Mouse (Mus musculus) left cerebral cortex, adult 2 months (tissue): ENCODE results near the gene Fcamr. TPM values are rescaled to one million over a fixed set of nuclear protein-coding genes. Genes with fewer than 3 reads are reported as not detected.

ENCODE experiments used
- DNase-seq, 2 experiments: peaks; one replicate each; pipeline ENCODE4 v3.0.0; 2021 to 2022; ENCODE audit warnings: low spot score in 2 of 2, mixed read lengths in 1 of 2; ENCODE audit errors: extremely low spot score in 1 of 2
- H3K27ac ChIP-seq: fragments of 200-600 bp; 2 replicates; pipeline ENCODE4 v1.8.1; 2022
- H3K4me3 ChIP-seq: fragments of 200-600 bp; 2 replicates; pipeline ENCODE4 v1.8.1; 2022
- CTCF ChIP-seq: fragments of 200-600 bp; IDR thresholded peaks from 2 replicates; pipeline ENCODE4 v1.8.1; 2022; ENCODE audit warnings: antibody characterized with exemption, mild to moderate bottlenecking, moderate library complexity
- intact Hi-C: fragments of 180-260 bp; cut with DNase I; formaldehyde crosslinking; loops from one replicate; pipeline ENCODE4 v1.15.1; 2025
- total RNA-seq, 2 experiments: library from RNA; stranded (reverse); gene quantifications; 2 replicates each; pipeline ENCODE4 v1.2.3; 2021

Fcamr gene
- total RNA-seq, 2 experiments from 2014 or later = not detected

- H3K27ac ChIP-seq = no peak overlapping the region
- intact Hi-C loops = no loop called here
- TF ChIP-seq CTCF = no peak
- H3K4me3 ChIP-seq = no peak overlapping the region
- DNase-seq = no peak
Observed at GRCm38 (mm10) chr1:130835161-130835936, 34.6 kb downstream of the Fcamr start.

DNA sequence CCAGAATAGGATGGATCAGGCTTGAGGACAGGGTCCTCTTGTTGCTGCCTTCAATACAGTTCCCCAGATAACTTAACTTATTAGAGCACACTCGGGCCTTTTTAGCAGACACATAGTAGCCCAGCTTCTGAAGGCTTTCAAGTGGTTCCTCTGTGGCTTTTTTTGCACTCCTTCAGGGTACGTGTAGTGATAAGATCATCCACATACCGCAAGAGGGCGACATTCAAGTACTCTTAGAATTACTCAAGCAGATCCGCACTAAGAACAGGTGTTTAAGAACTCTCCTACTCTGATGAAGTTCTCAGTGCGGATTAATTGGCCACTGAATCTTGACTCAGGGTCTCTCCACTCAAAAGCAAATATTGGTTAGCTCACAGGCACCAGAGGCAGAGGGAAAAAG lies 37.6 kb downstream of the Fcamr start:
- Histone ChIP-seq H3K27ac (no peak overlapping the region), H3K4me3 (no peak overlapping the region)
- intact Hi-C loops = no loop called here
- TF ChIP-seq CTCF = peak; percentile 39
- DNase-seq = no peak

GRCm38 (mm10) chr1:130840599-130841379 lies 40.1 kb downstream of the Fcamr start:
- intact Hi-C loops = no loop called here
- H3K27ac ChIP-seq = no peak overlapping the region
- DNase-seq = no peak
- H3K4me3 ChIP-seq = no peak overlapping the region
- TF ChIP-seq CTCF = no peak

GRCm38 (mm10) chr1:130841621-130842020 lies 40.9 kb downstream of the Fcamr start:
- TF ChIP-seq CTCF = no peak
- Histone ChIP-seq H3K27ac (no peak overlapping the region), H3K4me3 (no peak overlapping the region)
- no peak for DNase-seq
- intact Hi-C loops = no loop called here

DNA sequence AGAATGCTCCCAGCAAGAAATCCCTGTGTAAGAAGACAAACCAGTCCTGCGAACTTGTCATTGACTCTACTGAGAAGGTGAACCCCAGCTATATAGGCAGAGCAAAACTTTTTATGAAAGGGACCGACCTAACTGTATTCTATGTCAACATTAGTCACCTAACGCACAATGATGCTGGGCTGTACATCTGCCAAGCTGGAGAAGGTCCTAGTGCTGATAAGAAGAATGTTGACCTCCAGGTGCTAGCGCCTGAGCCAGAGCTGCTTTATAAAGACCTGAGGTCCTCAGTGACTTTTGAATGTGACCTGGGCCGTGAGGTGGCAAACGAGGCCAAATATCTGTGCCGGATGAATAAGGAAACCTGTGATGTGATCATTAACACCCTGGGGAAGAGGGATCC lies 43.8 kb downstream of the Fcamr start:
- no peak for DNase-seq
- no peak for TF ChIP-seq CTCF
- intact Hi-C loops = no loop called here
- Histone ChIP-seq H3K4me3 (no peak overlapping the region), H3K27ac (no peak overlapping the region)

DNA sequence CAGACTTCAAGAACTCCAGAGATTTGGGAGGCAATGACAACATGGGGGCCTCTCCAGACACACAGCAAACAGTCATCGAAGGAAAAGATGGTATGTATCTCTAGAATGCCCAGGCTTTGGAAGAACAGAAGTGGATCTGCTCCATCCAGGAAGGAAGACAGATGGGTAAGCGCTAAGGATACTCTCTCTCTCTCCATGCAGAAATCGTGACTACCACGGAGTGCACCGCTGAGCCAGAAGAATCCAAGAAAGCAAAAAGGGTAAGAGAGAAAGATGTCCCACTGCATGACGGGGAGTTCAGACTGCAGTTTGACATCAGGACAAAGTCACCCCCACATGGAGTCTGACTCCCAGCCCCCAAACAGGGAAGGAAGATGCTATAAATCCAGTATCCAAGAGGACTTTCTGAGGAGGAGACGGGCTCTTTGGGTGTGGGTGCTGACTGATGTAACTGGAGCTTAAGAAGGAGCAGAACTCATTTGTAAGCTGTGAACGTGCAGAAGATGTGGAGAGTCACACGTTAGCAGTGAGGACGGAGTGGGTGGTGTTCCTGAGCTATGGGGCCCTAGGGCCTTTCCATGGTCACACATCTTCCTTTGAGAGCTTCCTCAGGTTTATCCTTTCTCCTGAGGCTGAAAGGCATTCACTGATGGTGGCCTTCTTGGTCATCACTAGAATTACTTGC lies 49.0 kb downstream of the Fcamr start:
- no peak for TF ChIP-seq CTCF
- no peak overlapping the region for H3K4me3 ChIP-seq
- H3K27ac ChIP-seq = peak overlapping the region; percentile 34; the same call in 1 of the 2 replicates
- DNase-seq = no peak
- intact Hi-C loops = no loop called here

DNA sequence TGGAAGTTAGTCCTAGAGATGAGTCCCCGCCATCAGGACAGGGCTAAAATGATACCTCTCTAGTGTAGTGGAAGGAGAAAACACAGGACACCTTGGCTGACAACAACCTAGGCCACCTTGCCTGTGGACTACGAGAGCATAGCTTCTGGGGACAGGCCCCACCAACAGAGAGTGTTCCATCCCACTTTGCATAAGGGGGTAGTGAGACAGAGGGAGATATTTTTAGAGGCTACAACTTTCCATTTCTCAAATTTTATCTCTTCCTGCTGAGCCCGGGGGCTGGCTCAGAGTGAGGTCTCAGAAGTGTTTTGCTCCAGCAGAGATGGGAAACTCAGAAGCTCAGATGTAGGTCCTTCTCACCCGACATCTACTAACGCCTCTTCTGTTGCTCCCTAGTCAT lies 49.7 kb downstream of the Fcamr start:
- DNase-seq = no peak
- Histone ChIP-seq H3K27ac (no peak overlapping the region; the same call in 1 of the 2 replicates), H3K4me3 (no peak overlapping the region)
- intact Hi-C loops = no loop called here
- no peak for TF ChIP-seq CTCF

GRCm38 (mm10) chr1:130854819-130855218 lies 54.1 kb downstream of the Fcamr start:
- no peak for TF ChIP-seq CTCF
- DNase-seq = no peak
- Histone ChIP-seq H3K27ac (no peak overlapping the region), H3K4me3 (no peak overlapping the region)
- intact Hi-C loops = no loop called here

DNA sequence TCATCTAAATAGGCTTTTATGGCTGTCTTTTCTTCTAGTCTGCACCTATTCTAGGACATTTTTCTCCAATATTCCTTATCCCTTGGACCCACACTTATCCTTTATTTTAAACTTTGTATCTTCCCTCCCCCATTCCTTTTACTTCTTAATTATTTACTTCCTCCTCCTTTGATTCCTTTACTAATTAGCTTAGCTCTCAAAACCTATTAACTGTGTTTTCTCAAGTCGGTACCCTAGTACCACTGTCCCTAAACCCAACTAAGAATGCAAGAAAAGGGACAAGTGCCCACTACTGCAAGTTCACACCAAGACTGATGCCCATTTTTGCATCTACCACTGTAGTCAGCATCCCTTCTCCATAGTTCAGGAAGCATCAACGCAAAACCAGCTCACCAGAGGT lies 55.0 kb downstream of the Fcamr start:
- no peak for DNase-seq
- TF ChIP-seq CTCF = no peak
- H3K27ac ChIP-seq = no peak overlapping the region
- no peak overlapping the region for H3K4me3 ChIP-seq
- intact Hi-C loops = no loop called here

DNA sequence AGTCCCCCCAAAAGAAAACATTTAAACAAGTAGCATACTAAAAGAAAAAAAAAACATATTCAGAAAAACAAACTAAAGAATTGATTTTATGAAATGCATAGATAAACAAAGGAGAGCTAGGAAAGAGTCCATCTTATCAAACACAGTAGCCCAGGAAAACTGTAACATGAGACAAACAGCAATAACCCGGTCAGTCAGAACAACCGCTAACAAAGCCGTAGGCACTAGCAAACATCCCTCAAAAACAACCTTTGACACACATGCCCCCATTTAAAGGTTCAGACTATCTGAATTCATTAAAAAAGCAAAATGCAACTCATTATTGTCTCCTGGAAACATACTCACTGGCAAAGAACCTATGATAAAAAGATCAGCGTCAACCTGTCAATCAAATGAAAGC lies 56.8 kb downstream of the Fcamr start:
- intact Hi-C loops = no loop called here
- no peak overlapping the region for H3K27ac ChIP-seq
- no peak for TF ChIP-seq CTCF
- H3K4me3 ChIP-seq = no peak overlapping the region
- DNase-seq = no peak

GRCm38 (mm10) chr1:130864238-130864637 lies 63.5 kb downstream of the Fcamr start:
- Histone ChIP-seq H3K4me3 (no peak overlapping the region), H3K27ac (no peak overlapping the region)
- no peak for DNase-seq
- TF ChIP-seq CTCF = no peak
- intact Hi-C loops = no loop called here

Other genes with a start within 250 kb of the Fcamr start
- not detected for gene Zp3r, start 171.3 kb upstream of the Fcamr start, total RNA-seq
- gene C4bp, start 139.3 kb upstream of the Fcamr start, total RNA-seq = not detected
- gene Gm29427, start 85.1 kb upstream of the Fcamr start, total RNA-seq = not detected
- gene Yod1, start 83.6 kb upstream of the Fcamr start, total RNA-seq = 10 to 100 TPM; 16.0 to 17.2 TPM
- 10 to 100 TPM; 43.3 to 45.7 TPM for gene Pfkfb2, start 71.6 kb upstream of the Fcamr start, total RNA-seq
- gene AA986860, start 68.9 kb upstream of the Fcamr start, total RNA-seq = 1 to 10 TPM; 1.3 to 1.7 TPM
- gene Pigr, start 25.8 kb downstream of the Fcamr start, total RNA-seq = under 1 TPM in 1 of 2 experiments, not detected in 1; 0.14 TPM
- not detected for gene Fcmr, start 64.8 kb downstream of the Fcamr start, total RNA-seq
- not detected for gene Il24, start 86.6 kb downstream of the Fcamr start, total RNA-seq
- not detected for gene Il20, start 110.5 kb downstream of the Fcamr start, total RNA-seq
- gene Il19, start 139.2 kb downstream of the Fcamr start, total RNA-seq = not detected
- not detected for gene Il10, start 218.9 kb downstream of the Fcamr start, total RNA-seq